Mouse (Mus musculus) CH12.LX (cell line): ENCODE measurements at regions not wholly inside any gene's neighbourhood (a gene's known extent, or its start where the extent isn't known, plus 50 kb on each side); places are given as distances from the start of the nearest gene placed in this dataset.

Experiments used
- DNase-seq: peaks from one replicate; pipeline ENCODE4 v3.0.0-alpha.2; 2013; ENCODE audit errors: extremely low read depth
- H3K27ac ChIP-seq: 2 replicates; pipeline ENCODE4 v1.5.1; 2012; ENCODE audit warnings: low read depth, mild to moderate bottlenecking, control low read depth, moderate library complexity; ENCODE audit not compliant: insufficient read depth
- H3K27me3 ChIP-seq: replicated peaks from 2 replicates; pipeline ENCODE3; 2012; ENCODE audit warnings: inconsistent platforms
- H3K36me3 ChIP-seq, 2 experiments: replicated peaks in 1 of 2; 2 replicates each; pipeline versions ENCODE3 to v1.6.1; 2012; ENCODE audit warnings: inconsistent platforms in 1 of 2, low read length in 1 of 2, mild to moderate bottlenecking in 1 of 2, mixed read lengths in 1 of 2, moderate library complexity in 1 of 2; ENCODE audit not compliant: control insufficient read depth in 1 of 2, insufficient read depth in 1 of 2
- H3K4me1 ChIP-seq, 2 experiments: 2 replicates each; pipeline ENCODE4 v1.6.1; 2012; ENCODE audit warnings: inconsistent platforms in 1 of 2, moderate library complexity in 1 of 2; ENCODE audit not compliant: insufficient read depth in 2 of 2, control insufficient read depth in 1 of 2
- H3K4me2 ChIP-seq: 2 replicates; pipeline ENCODE4 v1.6.1; 2012; ENCODE audit warnings: low read depth, mild to moderate bottlenecking, control low read depth; ENCODE audit not compliant: poor library complexity, insufficient read depth, severe bottlenecking
- H3K4me3 ChIP-seq, 3 experiments: fragments of 150-350 bp in 1 of 3; sonication (generic) in 1 of 3; replicated peaks in 1 of 3; 2 replicates each; pipeline versions ENCODE3 to v1.5.1; 2011 to 2012; ENCODE audit warnings: low read depth in 2 of 3, low read length in 2 of 3, mild to moderate bottlenecking in 2 of 3, moderate library complexity in 2 of 3, control low read depth in 1 of 3, improper control_type of control experiment in 1 of 3, inconsistent platforms in 1 of 3, mixed read lengths in 1 of 3; ENCODE audit not compliant: poor library complexity in 1 of 3
- H3K79me2 ChIP-seq: replicated peaks from 2 replicates; pipeline ENCODE4 v1.6.1; 2012; ENCODE audit warnings: mild to moderate bottlenecking, moderate library complexity; ENCODE audit not compliant: control insufficient read depth, poor library complexity, insufficient read depth, severe bottlenecking; ENCODE audit errors: extremely low read depth
- H3K9ac ChIP-seq: 2 replicates; pipeline ENCODE4 v1.6.1; 2012; ENCODE audit warnings: low read depth, mild to moderate bottlenecking, control low read depth, moderate library complexity; ENCODE audit not compliant: insufficient read depth
- H3K9me3 ChIP-seq: replicated peaks from 2 replicates; pipeline ENCODE3; 2012; ENCODE audit warnings: low read length, inconsistent platforms, mixed read lengths
- BHLHE40 ChIP-seq: IDR thresholded peaks from 2 replicates; pipeline ENCODE4 v1.6.1; 2011; ENCODE audit warnings: mild to moderate bottlenecking, low read depth, low read length, improper control_type of control experiment
- CTCF ChIP-seq, 2 experiments: IDR thresholded peaks in 1 of 2; conservative IDR thresholded peaks in 1 of 2; 2 replicates each; pipeline ENCODE4 v1.5.1; 2011 to 2012; ENCODE audit warnings: low read depth in 2 of 2, low read length in 2 of 2, improper control_type of control experiment in 1 of 2, inconsistent platforms in 1 of 2, mild to moderate bottlenecking in 1 of 2, moderate library complexity in 1 of 2
- E2F4 ChIP-seq: IDR thresholded peaks from 2 replicates; pipeline ENCODE4 v1.6.1; 2011; ENCODE audit warnings: low read depth, low read length, improper control_type of control experiment; ENCODE audit not compliant: insufficient replicate concordance
- ELF1 ChIP-seq: IDR thresholded peaks from 2 replicates; pipeline ENCODE4 v1.6.1; 2014; ENCODE audit warnings: low read depth, mild to moderate bottlenecking, inconsistent platforms, low read length, improper control_type of control experiment
- EP300 ChIP-seq: IDR thresholded peaks from 2 replicates; pipeline ENCODE4 v1.6.1; 2011; ENCODE audit warnings: low read length, improper control_type of control experiment
- ETS1 ChIP-seq: conservative IDR thresholded peaks from 2 replicates; pipeline ENCODE4 v1.6.1; 2012; ENCODE audit warnings: low read depth, mild to moderate bottlenecking, inconsistent platforms, low read length, improper control_type of control experiment, moderate library complexity
- GABPA ChIP-seq: IDR thresholded peaks from 2 replicates; pipeline ENCODE4 v1.6.1; 2012; ENCODE audit warnings: low read depth, low read length, improper control_type of control experiment, inconsistent platforms; ENCODE audit not compliant: insufficient replicate concordance
- HCFC1 ChIP-seq: IDR thresholded peaks from 2 replicates; pipeline ENCODE4 v1.6.1; 2012; ENCODE audit warnings: low read depth, mild to moderate bottlenecking, inconsistent platforms, low read length, improper control_type of control experiment
- IRF4 ChIP-seq: IDR thresholded peaks from 2 replicates; pipeline ENCODE4 v1.6.1; 2014; ENCODE audit warnings: low read depth, mild to moderate bottlenecking, inconsistent platforms, low read length, improper control_type of control experiment
- JUN ChIP-seq: IDR thresholded peaks from 2 replicates; pipeline ENCODE4 v1.6.1; 2011; ENCODE audit warnings: low read depth, mild to moderate bottlenecking, low read length, improper control_type of control experiment, moderate library complexity; ENCODE audit not compliant: insufficient read depth
- JUND ChIP-seq: conservative IDR thresholded peaks from 2 replicates; pipeline ENCODE4 v1.6.1; 2011; ENCODE audit warnings: low read depth, low read length, improper control_type of control experiment
- KAT2A ChIP-seq: IDR thresholded peaks from 2 replicates; pipeline ENCODE4 v1.6.1; 2012; ENCODE audit warnings: low read length, improper control_type of control experiment, inconsistent platforms; ENCODE audit not compliant: insufficient replicate concordance
- MAX ChIP-seq: IDR thresholded peaks from 2 replicates; pipeline ENCODE4 v1.6.1; 2011; ENCODE audit warnings: low read length, improper control_type of control experiment
- MAZ ChIP-seq: IDR thresholded peaks from 2 replicates; pipeline ENCODE4 v1.6.1; 2012; ENCODE audit warnings: low read depth, mild to moderate bottlenecking, inconsistent platforms, low read length, improper control_type of control experiment, moderate library complexity
- MEF2A ChIP-seq: IDR thresholded peaks from 2 replicates; pipeline ENCODE4 v1.6.1; 2014; ENCODE audit warnings: low read depth, mild to moderate bottlenecking, inconsistent platforms, low read length, improper control_type of control experiment, borderline replicate concordance
- MYC ChIP-seq: IDR thresholded peaks from 2 replicates; pipeline ENCODE4 v1.6.1; 2011; ENCODE audit warnings: low read depth, mild to moderate bottlenecking, improper control_type of control experiment, low read length
- NELFE ChIP-seq: IDR thresholded peaks from 2 replicates; pipeline ENCODE4 v1.6.1; 2011; ENCODE audit warnings: low read depth, low read length, improper control_type of control experiment
- NRF1 ChIP-seq: IDR thresholded peaks from 2 replicates; pipeline ENCODE4 v1.6.1; 2014; ENCODE audit warnings: low read depth, mild to moderate bottlenecking, inconsistent platforms, low read length, improper control_type of control experiment, moderate library complexity
- PAX5 ChIP-seq: IDR thresholded peaks from 2 replicates; pipeline ENCODE4 v1.6.1; 2012; ENCODE audit warnings: low read length, inconsistent platforms, mixed read lengths
- POLR2A ChIP-seq: IDR thresholded peaks from 2 replicates; pipeline ENCODE4 v1.6.1; 2011; ENCODE audit warnings: low read depth, mild to moderate bottlenecking, improper control_type of control experiment, low read length
- POLR2AphosphoS2 ChIP-seq: IDR thresholded peaks from 2 replicates; pipeline ENCODE4 v1.6.1; 2011; ENCODE audit warnings: low read depth, low read length, improper control_type of control experiment
- SIN3A ChIP-seq: IDR thresholded peaks from 2 replicates; pipeline ENCODE4 v1.6.1; 2012; ENCODE audit warnings: low read length, improper control_type of control experiment, inconsistent platforms
- SMC3 ChIP-seq: IDR thresholded peaks from 2 replicates; pipeline ENCODE4 v1.6.1; 2011; ENCODE audit warnings: low read depth, low read length, improper control_type of control experiment
- TBP ChIP-seq: conservative IDR thresholded peaks from 2 replicates; pipeline ENCODE4 v1.6.1; 2011; ENCODE audit warnings: low read depth, low read length, improper control_type of control experiment
- TCF12 ChIP-seq: IDR thresholded peaks from 2 replicates; pipeline ENCODE4 v1.6.1; 2014; ENCODE audit warnings: low read depth, mild to moderate bottlenecking, inconsistent platforms, low read length, improper control_type of control experiment
- USF1 ChIP-seq: IDR thresholded peaks from 2 replicates; pipeline ENCODE4 v1.6.1; 2014; ENCODE audit warnings: low read depth, mild to moderate bottlenecking, inconsistent platforms, low read length, improper control_type of control experiment
- ZMIZ1 ChIP-seq: IDR thresholded peaks from 2 replicates; pipeline ENCODE4 v1.6.1; 2012; ENCODE audit warnings: low read depth, mild to moderate bottlenecking, inconsistent platforms, low read length, improper control_type of control experiment
- dilution Hi-C: fragments of 300-500 bp; cut with MboI; formaldehyde crosslinking; loops from 2 replicates; pipeline ENCODE4 v1.14.3; 2020; ENCODE audit warnings: low sequenced_read_pairs; ENCODE audit not compliant: extremely low pct_unique_long_range_greater_than_20kb, extremely low pct_ligation_motif_present
- in situ Hi-C: fragments of 300-500 bp; cut with MboI; formaldehyde crosslinking; loops from 3 replicates; pipeline ENCODE4 v1.14.3; 2019; ENCODE audit warnings: low sequenced_read_pairs, low pct_ligation_motif_present, low pct_unique_long_range_greater_than_20kb, mixed read lengths

- no peak for DNase-seq
- Histone ChIP-seq H3K9ac (no peak overlapping the region), H3K4me1 (no peaks in the 10 kb centered on the region), H3K4me3 (no peak overlapping the region), H3K27me3 (no peaks in the 10 kb centered on the region), H3K79me2 (no peaks in the 10 kb centered on the region), H3K9me3 (no peaks in the 10 kb centered on the region), H3K27ac (no peak overlapping the region), H3K4me2 (no peak overlapping the region), H3K36me3 (no peaks in the 10 kb centered on the region)
- in situ Hi-C loops (no loop called here), dilution Hi-C loops (no loop called here)
- TF ChIP-seq NELFE (no peak), JUN (no peak), JUND (no peak), ELF1 (no peak), PAX5 (no peak), HCFC1 (no peak), KAT2A (no peak), BHLHE40 (no peak), MAX (no peak), SIN3A (no peak), POLR2A (no peak), SMC3 (no peak)
These were observed 57.8 kb downstream of the Dusp6 start for GRCm38 (mm10) chr10:99320797-99321196.

- in situ Hi-C loops, result no loop called here
- Histone ChIP-seq H3K9me3 (no peaks in the 10 kb centered on the region), H3K4me3 (no peak overlapping the region), H3K9ac (no peak overlapping the region), H3K79me2 (no peaks in the 10 kb centered on the region), H3K27ac (no peak overlapping the region), H3K36me3 (no peaks in the 10 kb centered on the region), H3K4me1 (no peaks in the 10 kb centered on the region), H3K27me3 (no peaks in the 10 kb centered on the region), H3K4me2 (no peak overlapping the region)
- dilution Hi-C loops, result no loop called here
- DNase-seq, result no peak
- TF ChIP-seq ZMIZ1 (no peak), GABPA (no peak)
These were observed 60.3 kb downstream of the Dusp6 start for GRCm38 (mm10) chr10:99323358-99323757.

- Histone ChIP-seq H3K4me3 (no peak overlapping the region), H3K4me1 (peaks cover 0 to 14% of the 10 kb centered on the region in 2 experiments; a peak in 1 of 4 replicates), H3K9me3 (no peaks in the 10 kb centered on the region), H3K27me3 (no peaks in the 10 kb centered on the region), H3K79me2 (no peaks in the 10 kb centered on the region), H3K27ac (no peak overlapping the region), H3K9ac (no peak overlapping the region), H3K4me2 (no peak overlapping the region), H3K36me3 (no peaks in the 10 kb centered on the region)
- no peak for DNase-seq
- in situ Hi-C loops, result no loop called here
- no peak for TF ChIP-seq HCFC1
- no peak for TF ChIP-seq E2F4
- TF ChIP-seq KAT2A, result no peak
- TF ChIP-seq MAZ, result no peak
- TF ChIP-seq USF1, result no peak
- TF ChIP-seq POLR2AphosphoS2, result no peak
- no peak for TF ChIP-seq NRF1
- TF ChIP-seq EP300, result no peak
- TF ChIP-seq ETS1, result no peak
- no peak for TF ChIP-seq TCF12
- no peak for TF ChIP-seq NELFE
- no peak for TF ChIP-seq MYC
- TF ChIP-seq IRF4, result no peak
- no peak for TF ChIP-seq POLR2A
- TF ChIP-seq TBP, result no peak
- no peak for TF ChIP-seq ZMIZ1
- no peak for TF ChIP-seq CTCF (conservative IDR thresholded peaks at IDR 0.05 in 1 of 2, IDR thresholded peaks at IDR 0.05 in 1 of 2; ENCODE audit: low read depth in 2 of 2, low read length in 2 of 2)
- no peak for TF ChIP-seq SIN3A
- no peak for TF ChIP-seq MEF2A
- TF ChIP-seq, all 38 proteins: peak for 0
- dilution Hi-C loops, result no loop called here
These were observed 64.5 kb downstream of the Dusp6 start for GRCm38 (mm10) chr10:99327501-99327900.
